Mouse (Mus musculus): ENCODE data around the gene Drc7. TPM values are rescaled to one million over a fixed set of nuclear protein-coding genes. Genes with fewer than 3 reads are reported as not detected.

Drc7 gene
- 0.10 and 0.12 TPM in 2 replicates for polyA plus RNA-seq (2012; rRNA removed)
- 0.26 TPM in 1 of 2 replicates, not detected in the other for polyA plus RNA-seq (2014; fragmentation: Nextera tagmentation; extraction: Ambion mirVana)

DNA sequence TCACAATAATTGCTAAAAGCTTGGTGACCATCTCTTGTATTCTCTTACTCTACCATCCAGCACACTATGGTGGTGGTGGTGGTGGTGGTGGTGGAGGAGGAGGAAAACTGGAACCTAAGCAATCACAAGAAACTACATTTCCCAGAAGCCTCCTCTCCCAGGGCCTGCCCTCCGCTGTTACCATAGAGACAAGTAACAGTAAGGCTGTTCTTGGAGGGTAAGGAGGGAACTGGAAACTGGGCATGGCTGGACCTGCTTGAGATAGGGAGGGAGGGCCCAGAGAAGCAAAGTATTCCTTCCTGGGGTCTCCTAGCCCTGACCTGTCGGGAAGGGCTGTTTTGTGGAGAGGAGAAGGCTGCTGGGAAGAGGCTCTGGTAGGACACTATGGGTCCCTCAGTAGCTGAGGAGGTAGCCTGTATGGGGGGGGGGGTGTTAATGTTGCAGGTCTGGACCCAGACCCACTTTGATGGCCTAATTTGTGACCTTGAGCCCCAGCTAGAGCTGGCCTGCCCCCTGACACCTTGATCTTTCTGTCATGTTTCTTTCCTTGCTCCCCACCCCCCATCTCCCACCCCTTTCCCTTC is at the start of gene Drc7:
TSS of gene Drc7 (plus strand) at position 177 of the 584 bp plus-strand sequence.
- DNase-seq (ENCODE audit: low spot score) (no peak), ATAC-seq (ENCODE audit: low FRiP score, low read depth) (no peak)
- Histone ChIP-seq H3K4me2 (replicated peaks; ENCODE audit: low read depth, low read length, severe bottlenecking) (no peak within 1 kb of the TSS), H3K9me3 (ENCODE audit: control insufficient read depth, low read length) (no peaks in the 10 kb centered on the region), H3K36me3 (ENCODE audit: control insufficient read depth, insufficient read depth, low read length) (no peaks in the 10 kb centered on the region), H3K4me1 (ENCODE audit: control insufficient read depth, insufficient read depth, low read length) (no peaks in the 10 kb centered on the region), H3K9ac (ENCODE audit: low read depth, low read length, severe bottlenecking) (no peak within 1 kb of the TSS), H3K27me3 (ENCODE audit: control insufficient read depth, insufficient read depth, low read length) (no peaks in the 10 kb centered on the region), H3K27ac (replicated peaks; ENCODE audit: low read depth, low read length) (no peak within 1 kb of the TSS), H3K4me3 (replicated peaks; ENCODE audit: low read length) (no peak within 1 kb of the TSS)
- TF ChIP-seq POLR2A (IDR thresholded peaks at IDR 0.05; ENCODE audit: borderline replicate concordance, extremely low read depth, insufficient read depth, insufficient read length) = no peak
- WGBS = 26% methylated on average over 2 of the region's 2 CpGs

DNA sequence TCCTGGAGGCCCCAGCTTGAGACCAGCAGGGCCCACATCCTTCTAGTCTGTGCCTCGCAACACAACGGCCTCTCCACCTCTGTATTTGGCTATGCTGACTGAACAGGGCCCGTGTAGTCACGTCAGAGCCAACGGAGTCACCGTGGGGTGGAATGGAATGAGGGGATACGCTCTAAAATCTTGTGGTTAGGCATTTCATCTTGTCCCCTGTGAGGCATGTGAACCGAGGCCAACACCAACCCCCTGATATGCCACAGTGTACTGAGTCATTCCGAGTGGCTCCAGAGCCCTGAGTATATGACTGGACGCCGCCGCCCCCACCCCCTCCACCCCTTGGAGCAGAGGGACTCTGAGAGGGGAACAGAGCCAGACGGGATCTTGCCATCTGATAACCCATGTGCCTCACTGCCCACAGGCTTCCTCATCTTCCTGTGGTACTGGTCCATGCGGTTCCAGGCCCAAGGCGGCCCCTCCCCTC is 42.4 kb upstream of the Drc7 start:
- ATAC-seq (ENCODE audit: low FRiP score, low read depth) (no peak), DNase-seq (ENCODE audit: low spot score) (no peak)
- H3K9ac ChIP-seq (ENCODE audit: low read depth, low read length, severe bottlenecking) = no peak overlapping the region
- no peak overlapping the region for H3K4me3 ChIP-seq (replicated peaks; ENCODE audit: low read length)
- H3K27me3 ChIP-seq (ENCODE audit: control insufficient read depth, insufficient read depth, low read length) = no peaks in the 10 kb centered on the region
- H3K4me2 ChIP-seq (replicated peaks; ENCODE audit: low read depth, low read length, severe bottlenecking) = no peak overlapping the region
- H3K9me3 ChIP-seq (ENCODE audit: control insufficient read depth, low read length) = no peaks in the 10 kb centered on the region
- WGBS = 84% methylated on average over 15 of the region's 15 CpGs
- no peaks in the 10 kb centered on the region for H3K4me1 ChIP-seq (ENCODE audit: control insufficient read depth, insufficient read depth, low read length)
- H3K36me3 ChIP-seq (ENCODE audit: control insufficient read depth, insufficient read depth, low read length) = no peaks in the 10 kb centered on the region
- TF ChIP-seq POLR2A (IDR thresholded peaks at IDR 0.05; ENCODE audit: borderline replicate concordance, extremely low read depth, insufficient read depth, insufficient read length) = no peak
- H3K27ac ChIP-seq (replicated peaks; ENCODE audit: low read depth, low read length) = no peak overlapping the region

DNA sequence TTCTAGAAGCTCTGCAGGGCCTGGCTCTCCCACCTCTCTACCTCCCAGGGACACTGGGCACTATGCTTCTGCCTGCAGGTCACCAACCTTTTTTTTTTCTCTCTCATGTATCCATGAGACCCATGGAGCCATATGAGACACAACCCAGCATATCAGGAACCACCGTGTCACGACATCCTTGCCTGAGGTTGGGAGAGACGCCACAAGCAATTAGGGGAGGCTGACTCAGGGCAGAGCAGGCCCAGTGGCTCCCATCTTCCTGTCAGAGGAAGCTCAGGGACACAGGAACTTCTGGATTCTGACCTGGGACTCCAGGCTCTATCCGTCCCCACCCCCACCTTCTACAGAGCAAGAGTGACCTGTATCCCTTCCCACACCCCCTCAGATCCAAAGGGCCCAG is 39.0 kb upstream of the Drc7 start:
- DNase-seq (ENCODE audit: low spot score) (no peak), ATAC-seq (ENCODE audit: low FRiP score, low read depth) (no peak)
- Histone ChIP-seq H3K4me2 (replicated peaks; ENCODE audit: low read depth, low read length, severe bottlenecking) (no peak overlapping the region), H3K9me3 (ENCODE audit: control insufficient read depth, low read length) (no peaks in the 10 kb centered on the region), H3K9ac (ENCODE audit: low read depth, low read length, severe bottlenecking) (no peak overlapping the region), H3K4me3 (replicated peaks; ENCODE audit: low read length) (no peak overlapping the region), H3K36me3 (ENCODE audit: control insufficient read depth, insufficient read depth, low read length) (no peaks in the 10 kb centered on the region), H3K27ac (replicated peaks; ENCODE audit: low read depth, low read length) (no peak overlapping the region), H3K27me3 (ENCODE audit: control insufficient read depth, insufficient read depth, low read length) (no peaks in the 10 kb centered on the region), H3K4me1 (ENCODE audit: control insufficient read depth, insufficient read depth, low read length) (no peaks in the 10 kb centered on the region)
- 76% methylated on average over 4 of the region's 4 CpGs for WGBS
- TF ChIP-seq POLR2A (IDR thresholded peaks at IDR 0.05; ENCODE audit: borderline replicate concordance, extremely low read depth, insufficient read depth, insufficient read length) = no peak

DNA sequence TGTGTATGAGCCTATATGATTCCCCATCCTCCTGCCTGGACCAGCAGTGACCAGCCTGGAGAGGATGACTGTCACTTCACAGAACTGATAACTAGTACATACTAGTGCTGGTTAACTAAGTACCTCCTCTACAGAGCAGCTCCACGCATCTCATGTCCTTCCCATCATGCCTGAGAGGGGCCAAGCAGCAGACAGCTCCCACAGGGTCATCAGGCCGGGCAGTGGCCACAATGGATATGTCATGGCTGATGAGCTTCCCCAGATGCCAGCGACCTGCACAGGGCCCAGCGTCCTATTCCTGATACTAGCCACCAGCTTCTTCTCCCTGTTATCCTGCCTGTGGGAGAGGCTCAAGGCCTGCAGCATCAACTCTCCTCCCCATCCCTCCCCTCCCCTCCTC is 38.2 kb upstream of the Drc7 start:
- Histone ChIP-seq H3K27ac (replicated peaks; ENCODE audit: low read depth, low read length) (no peak overlapping the region), H3K4me3 (replicated peaks; ENCODE audit: low read length) (no peak overlapping the region), H3K9ac (ENCODE audit: low read depth, low read length, severe bottlenecking) (no peak overlapping the region), H3K9me3 (ENCODE audit: control insufficient read depth, low read length) (no peaks in the 10 kb centered on the region), H3K4me2 (replicated peaks; ENCODE audit: low read depth, low read length, severe bottlenecking) (no peak overlapping the region), H3K36me3 (ENCODE audit: control insufficient read depth, insufficient read depth, low read length) (no peaks in the 10 kb centered on the region), H3K4me1 (ENCODE audit: control insufficient read depth, insufficient read depth, low read length) (no peaks in the 10 kb centered on the region), H3K27me3 (ENCODE audit: control insufficient read depth, insufficient read depth, low read length) (no peaks in the 10 kb centered on the region)
- DNase-seq (ENCODE audit: low spot score) (no peak), ATAC-seq (ENCODE audit: low FRiP score, low read depth) (no peak)
- WGBS = 67% methylated on average over 4 of the region's 4 CpGs
- TF ChIP-seq POLR2A (IDR thresholded peaks at IDR 0.05; ENCODE audit: borderline replicate concordance, extremely low read depth, insufficient read depth, insufficient read length) = no peak

DNA sequence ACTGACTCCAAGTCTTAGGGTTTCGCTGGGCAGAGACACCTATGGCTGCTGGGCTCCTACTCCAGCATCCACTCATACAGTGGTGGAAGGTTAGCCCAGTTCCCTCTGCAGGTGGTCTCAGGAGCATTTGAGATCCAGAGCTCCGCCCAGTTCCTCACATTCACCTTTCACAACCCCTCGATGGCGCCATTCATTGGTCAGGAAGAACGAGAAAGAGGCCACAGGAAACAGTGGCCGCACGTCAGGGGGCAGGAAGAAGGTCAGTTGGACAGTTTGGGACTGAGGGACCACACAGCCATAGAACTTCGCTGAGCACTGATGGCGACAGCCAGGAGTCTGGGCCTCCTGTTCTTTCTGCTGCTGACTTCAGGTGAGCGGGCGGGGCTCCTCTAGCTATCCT is 37.5 kb upstream of the Drc7 start, which contains the start of gene Adgrg3:
TSS of gene Adgrg3 (plus strand) at position 242 of the 400 bp plus-strand sequence.
- Histone ChIP-seq H3K27me3 (ENCODE audit: control insufficient read depth, insufficient read depth, low read length) (no peaks in the 10 kb centered on the region), H3K9ac (ENCODE audit: low read depth, low read length, severe bottlenecking) (no peak within 1 kb of the TSS), H3K4me1 (ENCODE audit: control insufficient read depth, insufficient read depth, low read length) (no peaks in the 10 kb centered on the region), H3K36me3 (ENCODE audit: control insufficient read depth, insufficient read depth, low read length) (no peaks in the 10 kb centered on the region), H3K4me2 (replicated peaks; ENCODE audit: low read depth, low read length, severe bottlenecking) (no peak within 1 kb of the TSS), H3K4me3 (replicated peaks; ENCODE audit: low read length) (no peak within 1 kb of the TSS), H3K27ac (replicated peaks; ENCODE audit: low read depth, low read length) (no peak within 1 kb of the TSS), H3K9me3 (ENCODE audit: control insufficient read depth, low read length) (no peaks in the 10 kb centered on the region)
- TF ChIP-seq POLR2A (IDR thresholded peaks at IDR 0.05; ENCODE audit: borderline replicate concordance, extremely low read depth, insufficient read depth, insufficient read length) = no peak
- WGBS = 75% methylated on average over 11 of the region's 11 CpGs
- no peak for DNase-seq (ENCODE audit: low spot score)
- no peak for ATAC-seq (ENCODE audit: low FRiP score, low read depth)
